Mouse (Mus musculus) myocyte (in vitro differentiated cells): ENCODE results near the gene Slco3a1.

Experiments
- CEBPB ChIP-seq: IDR thresholded peaks from 2 replicates; pipeline ENCODE4 v1.6.1; 2011; ENCODE audit warnings: mild to moderate bottlenecking, moderate library complexity; ENCODE audit not compliant: poor library complexity, insufficient read depth, severe bottlenecking
- E2F4 ChIP-seq: IDR thresholded peaks from one replicate; pipeline ENCODE4 v1.6.1; 2011; ENCODE audit warnings: mild to moderate bottlenecking, control low read depth, moderate library complexity; ENCODE audit not compliant: insufficient read depth
- MAX ChIP-seq: IDR thresholded peaks from one replicate; pipeline ENCODE4 v1.6.1; 2011; ENCODE audit warnings: low read depth, mild to moderate bottlenecking, control low read depth
- POLR2A ChIP-seq: IDR thresholded peaks from one replicate; pipeline ENCODE4 v1.6.1; 2011; ENCODE audit warnings: low read depth, mild to moderate bottlenecking, control low read depth, moderate library complexity; ENCODE audit not compliant: insufficient read length
- POLR2AphosphoS2 ChIP-seq: IDR thresholded peaks from one replicate; pipeline ENCODE4 v1.6.1; 2011; ENCODE audit warnings: low read depth, control low read depth; ENCODE audit not compliant: insufficient read length
- REST ChIP-seq: IDR thresholded peaks from one replicate; pipeline ENCODE4 v1.6.1; 2011; ENCODE audit warnings: mild to moderate bottlenecking, control low read depth, moderate library complexity; ENCODE audit not compliant: insufficient read depth, insufficient read length
- TCF12 ChIP-seq: IDR thresholded peaks from one replicate; pipeline ENCODE4 v1.6.1; 2011; ENCODE audit warnings: mild to moderate bottlenecking, control low read depth; ENCODE audit not compliant: poor library complexity, insufficient read depth, severe bottlenecking
- TCF3 ChIP-seq: IDR thresholded peaks from one replicate; pipeline ENCODE4 v1.6.1; 2011; ENCODE audit warnings: low read depth, control low read depth; ENCODE audit not compliant: insufficient read length
- USF1 ChIP-seq: IDR thresholded peaks from one replicate; pipeline ENCODE4 v1.6.1; 2011; ENCODE audit warnings: low read depth, mild to moderate bottlenecking, control low read depth, moderate library complexity

- TF ChIP-seq POLR2A (no peak), USF1 (no peak), POLR2AphosphoS2 (no peak), CEBPB (no peak), E2F4 (no peak), MAX (no peak), REST (no peak), TCF3 (no peak), TCF12 (no peak)
Observed at GRCm38 (mm10) chr7:74552546-74552945, 2.0 kb downstream of the Slco3a1 start.
